Mouse (Mus musculus): ENCODE data around the gene G3bp1.

- TF ChIP-seq CTCF (IDR thresholded peaks at IDR 0.05; ENCODE audit: insufficient read depth, low read length) (no peak), POLR2A (IDR thresholded peaks at IDR 0.05; ENCODE audit: borderline replicate concordance, extremely low read depth, low read depth, low read length) (no peak)
Measured at GRCm38 (mm10) chr11:55542128-55542527, 72.6 kb downstream of the G3bp1 start.
